Mouse (Mus musculus) heart, embryonic 12.5 days (tissue): ENCODE measurements around the gene Nipal4. TPM values are rescaled to one million over a fixed set of nuclear protein-coding genes. Genes with fewer than 3 reads are reported as not detected.
"Not testable (repeated sequence)": the region's sequence is repeated elsewhere in the genome, so short reads cannot be mapped to it uniquely, and the experiment has no call there.

ENCODE experiments used
- ATAC-seq: fragments of 200-750 bp; cut with Nextera tagmentation; 2 replicates; pipeline ENCODE4 v1.8.0; 2017; ENCODE audit warnings: moderate TSS enrichment, moderate library complexity; ENCODE audit not compliant: insufficient number of reproducible peaks, low FRiP score
- H3K27ac ChIP-seq: fragments of 300-500 bp; sonication (generic); 2 replicates; pipeline ENCODE4 v1.5.1; 2016; ENCODE audit warnings: mild to moderate bottlenecking, moderate library complexity; ENCODE audit not compliant: poor library complexity, severe bottlenecking
- H3K27me3 ChIP-seq: fragments of 300-500 bp; sonication (generic); replicated peaks from 2 replicates; pipeline ENCODE4 v1.6.1; 2016; ENCODE audit warnings: mild to moderate bottlenecking, moderate library complexity
- H3K36me3 ChIP-seq: fragments of 300-500 bp; sonication (generic); 2 replicates; pipeline ENCODE4 v1.6.1; 2016; ENCODE audit warnings: mild to moderate bottlenecking, moderate library complexity
- H3K4me1 ChIP-seq: fragments of 300-500 bp; sonication (generic); replicated peaks from 2 replicates; pipeline ENCODE4 v1.6.1; 2016; ENCODE audit warnings: mild to moderate bottlenecking
- H3K4me2 ChIP-seq: fragments of 300-500 bp; sonication (generic); 2 replicates; pipeline ENCODE4 v1.6.1; 2016; ENCODE audit warnings: mild to moderate bottlenecking, moderate library complexity
- H3K4me3 ChIP-seq: fragments of 300-500 bp; sonication (generic); 2 replicates; pipeline ENCODE4 v1.5.1; 2016; ENCODE audit warnings: mild to moderate bottlenecking
- H3K9ac ChIP-seq: fragments of 300-500 bp; sonication (generic); 2 replicates; pipeline ENCODE4 v1.6.1; 2016; ENCODE audit warnings: mild to moderate bottlenecking, moderate library complexity
- H3K9me3 ChIP-seq: fragments of 300-500 bp; sonication (generic); replicated peaks from 2 replicates; pipeline ENCODE4 v1.6.1; 2016; ENCODE audit warnings: mild to moderate bottlenecking, moderate library complexity
- WGBS: fragments of 180-500 bp; shearing (Covaris S2); methylation state at CpG from one replicate; pipeline ENCODE4 v1.1.7; 2016; 5-methylcytosine and 5-hydroxymethylcytosine counted together
- polyA plus RNA-seq: library from polyadenylated mRNA; unstranded; fragments of >200 nt; fragmentation: Nextera tagmentation; extraction: Ambion mirVana; gene quantifications from 2 replicates; pipeline ENCODE4 v1.2.1, GENCODE M21; 2016

The Nipal4 gene
- polyA plus RNA-seq, 1 experiment from 2014 or later, result 22.9 TPM

DNA sequence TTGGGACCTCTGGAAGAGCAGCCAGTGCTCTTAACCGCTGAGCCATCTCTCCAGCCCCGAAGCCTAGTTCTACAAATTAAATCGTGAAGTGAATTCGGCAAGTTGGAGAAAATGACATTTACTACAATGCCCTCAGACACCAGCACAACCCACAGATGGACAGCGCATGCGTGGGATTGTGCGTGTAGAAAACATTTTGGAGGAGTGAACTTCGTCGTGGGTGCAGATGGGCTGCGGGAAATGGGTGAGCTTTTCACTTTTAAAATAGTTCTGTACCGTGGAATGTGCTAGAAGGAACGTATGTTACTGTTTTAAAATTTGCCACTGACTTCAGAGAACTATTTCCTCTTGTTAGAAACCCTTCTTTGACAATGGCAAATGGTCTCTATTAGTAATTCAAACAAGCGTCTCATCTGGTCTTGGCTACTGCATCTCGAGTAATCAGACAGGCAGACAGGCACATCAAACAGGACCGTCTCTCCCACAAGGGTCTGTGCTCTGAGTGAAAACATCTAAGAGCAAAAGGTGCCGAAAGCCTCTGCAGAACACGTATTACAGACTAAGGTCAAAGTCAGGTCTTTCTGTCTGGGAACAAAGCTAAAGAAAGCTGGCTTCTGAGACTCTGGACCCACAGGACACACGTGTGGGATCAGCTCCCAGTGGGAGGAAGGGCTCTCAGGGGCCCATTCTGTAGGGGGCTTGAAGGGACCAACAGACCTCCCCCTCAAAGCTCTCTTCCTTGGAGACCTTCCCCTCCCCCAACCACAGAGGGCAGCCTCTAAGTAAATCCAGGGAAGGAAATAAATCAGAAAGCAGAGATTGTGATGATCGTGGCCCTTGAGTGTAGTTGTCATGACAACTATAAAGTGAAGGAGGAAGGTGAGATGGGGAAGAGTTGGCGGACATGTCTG lies 35.6 kb upstream of the Nipal4 start:
- peak; percentile 49 for ATAC-seq
- no peaks in the 10 kb centered on the region for H3K9me3 ChIP-seq
- peak overlapping the region; percentile 4; the same call in 1 of the 2 replicates for H3K9ac ChIP-seq
- H3K36me3 ChIP-seq, result peaks cover 3% of the 10 kb centered on the region; the same call in 1 of the 2 replicates
- H3K27me3 ChIP-seq, result no peaks in the 10 kb centered on the region
- WGBS, result 37% methylated on average over 20 of the region's 20 CpGs
- H3K27ac ChIP-seq, result peak overlapping the region; percentile 91
- peak overlapping the region; percentile 58 for H3K4me2 ChIP-seq
- H3K4me1 ChIP-seq, result peaks cover 64% of the 10 kb centered on the region
- H3K4me3 ChIP-seq, result 0 out of 2 replicates have a peak overlapping the region, but pooled peaks have one; percentile 1

DNA sequence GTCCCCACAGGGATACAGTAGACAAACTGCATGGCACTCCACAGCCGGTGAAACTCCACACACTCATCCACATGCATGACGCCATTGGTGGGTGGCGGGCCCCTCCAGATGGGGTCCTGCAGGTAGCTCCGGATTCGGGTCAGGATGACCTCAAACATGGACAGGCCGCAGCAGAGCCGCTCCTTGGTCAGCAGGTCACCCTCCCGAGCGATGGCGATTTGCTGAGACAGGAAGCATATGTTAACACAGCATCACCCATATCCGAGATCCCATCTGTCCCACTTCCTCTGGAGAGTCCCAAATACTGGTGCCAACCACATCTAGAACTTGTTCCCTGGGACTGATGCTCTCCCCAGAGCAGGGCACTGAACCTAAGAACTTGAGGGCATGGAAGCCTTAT lies 34.4 kb upstream of the Nipal4 start:
- no peak overlapping the region for H3K4me2 ChIP-seq
- no peak overlapping the region for H3K9ac ChIP-seq
- H3K36me3 ChIP-seq, result peaks cover 3% of the 10 kb centered on the region
- H3K4me3 ChIP-seq, result no peak overlapping the region
- no peaks in the 10 kb centered on the region for H3K27me3 ChIP-seq
- 80% methylated on average over 11 of the region's 11 CpGs for WGBS
- H3K9me3 ChIP-seq, result no peaks in the 10 kb centered on the region
- H3K27ac ChIP-seq, result peak overlapping the region; percentile 91
- ATAC-seq, result no peak
- peaks cover 61% of the 10 kb centered on the region for H3K4me1 ChIP-seq

DNA sequence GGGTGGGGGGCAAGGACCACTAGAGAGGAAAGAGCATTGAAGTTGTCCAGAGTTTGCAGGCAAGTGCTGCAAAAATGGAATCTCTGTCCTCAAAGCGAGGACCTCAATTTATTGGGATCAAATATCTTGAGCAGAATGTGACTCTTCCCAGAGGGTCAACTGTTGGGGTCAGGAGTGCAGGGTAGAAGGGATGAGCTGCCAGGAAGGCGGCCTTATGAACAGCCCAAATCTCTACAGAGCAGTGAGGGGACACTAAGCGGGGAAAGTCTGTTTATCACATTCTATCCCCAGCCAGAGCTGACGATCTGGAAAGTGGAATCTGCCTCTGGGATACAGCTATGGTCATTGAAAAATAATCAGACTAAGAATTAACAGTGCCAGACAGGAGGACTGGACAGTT lies 27.9 kb upstream of the Nipal4 start:
- Histone ChIP-seq H3K36me3 (peaks cover 3% of the 10 kb centered on the region), H3K4me1 (peaks cover 21% of the 10 kb centered on the region), H3K4me3 (no peak overlapping the region), H3K9me3 (no peaks in the 10 kb centered on the region), H3K4me2 (no peak overlapping the region), H3K27me3 (no peaks in the 10 kb centered on the region), H3K9ac (no peak overlapping the region), H3K27ac (no peak overlapping the region)
- ATAC-seq, result no peak
- 66% methylated on average over 4 of the region's 4 CpGs for WGBS

DNA sequence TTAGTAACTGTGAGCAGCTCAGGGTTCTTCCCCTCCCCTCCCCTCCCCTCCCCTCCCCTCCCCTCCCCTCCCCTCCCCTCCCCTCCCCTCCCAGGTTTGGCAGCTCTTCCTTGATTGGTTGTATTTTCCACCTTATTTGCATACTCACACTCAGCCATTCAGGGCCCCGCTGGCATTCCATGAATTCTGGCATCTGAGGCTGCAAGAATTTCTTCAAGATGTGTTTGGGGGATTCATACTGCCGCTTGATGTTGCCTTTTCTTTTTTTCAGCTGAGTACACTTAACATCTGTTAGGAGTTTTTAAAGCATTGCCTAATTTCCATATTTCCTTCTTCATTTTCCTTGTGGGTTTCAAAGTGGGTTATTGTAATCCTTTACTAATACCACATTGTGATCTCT lies 22.0 kb upstream of the Nipal4 start:
- Histone ChIP-seq H3K36me3 (no peaks in the 10 kb centered on the region), H3K9me3 (no peaks in the 10 kb centered on the region), H3K4me1 (peaks cover 4% of the 10 kb centered on the region; the same call in 1 of the 2 replicates), H3K4me2 (no peak overlapping the region), H3K27me3 (no peaks in the 10 kb centered on the region), H3K27ac (no peak overlapping the region), H3K4me3 (no peak overlapping the region), H3K9ac (no peak overlapping the region)
- 75% methylated on average over 2 of the region's 2 CpGs for WGBS
- ATAC-seq, result no peak

DNA sequence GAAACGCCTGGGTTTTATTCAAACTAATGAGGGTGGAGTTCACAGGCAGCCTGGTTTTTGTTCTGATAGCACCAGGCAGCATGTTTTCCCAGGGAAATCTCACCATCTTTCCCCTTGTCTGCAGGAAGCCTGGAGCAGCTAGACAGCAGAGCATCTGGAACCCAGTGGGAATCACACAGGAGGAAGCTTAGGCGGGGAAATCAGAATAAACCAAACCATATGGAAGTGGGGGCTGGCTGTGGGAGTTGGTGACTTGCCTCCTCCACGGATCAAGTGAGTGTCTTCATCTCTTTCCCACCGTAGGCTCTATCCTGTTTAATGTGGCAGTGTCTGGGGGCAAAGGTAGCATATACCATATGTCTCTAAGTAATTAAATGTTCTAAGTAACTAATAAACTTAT lies 19.2 kb upstream of the Nipal4 start:
- peak; percentile 82 for ATAC-seq
- H3K4me3 ChIP-seq, result no peak overlapping the region
- H3K9ac ChIP-seq, result no peak overlapping the region
- no peaks in the 10 kb centered on the region for H3K36me3 ChIP-seq
- H3K9me3 ChIP-seq, result no peaks in the 10 kb centered on the region
- peak overlapping the region; percentile 61 for H3K27ac ChIP-seq
- no peaks in the 10 kb centered on the region for H3K27me3 ChIP-seq
- no peak overlapping the region for H3K4me2 ChIP-seq
- peaks cover 4% of the 10 kb centered on the region; the same call in 1 of the 2 replicates for H3K4me1 ChIP-seq
- WGBS, result 17% methylated on average over 4 of the region's 4 CpGs

DNA sequence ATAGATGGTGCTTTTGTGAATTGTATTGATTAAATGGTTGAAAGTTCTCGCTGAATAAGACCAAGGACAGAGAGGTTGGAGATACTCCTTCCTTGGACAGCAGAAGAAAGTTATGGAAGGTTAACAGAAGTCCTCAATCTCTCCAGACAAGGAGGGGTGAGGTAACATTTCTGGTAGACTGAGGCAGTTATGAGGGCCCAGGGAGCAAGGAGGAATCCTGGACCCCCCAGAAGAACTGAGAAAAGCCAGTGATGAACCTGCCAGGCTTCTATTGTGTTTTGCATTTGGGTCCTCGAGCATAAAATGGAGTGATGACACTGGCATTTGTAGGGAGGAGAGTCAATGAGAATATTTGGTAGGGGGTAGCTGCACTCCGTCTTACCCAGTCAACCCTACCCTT lies 18.6 kb upstream of the Nipal4 start:
- Histone ChIP-seq H3K4me2 (no peak overlapping the region), H3K4me1 (peaks cover 4% of the 10 kb centered on the region; the same call in 1 of the 2 replicates), H3K27me3 (no peaks in the 10 kb centered on the region), H3K9me3 (no peaks in the 10 kb centered on the region), H3K9ac (no peak overlapping the region), H3K4me3 (no peak overlapping the region), H3K27ac (peak overlapping the region; percentile 61), H3K36me3 (no peaks in the 10 kb centered on the region)
- ATAC-seq, result no peak
- 57% methylated on average over 3 of the region's 3 CpGs for WGBS

DNA sequence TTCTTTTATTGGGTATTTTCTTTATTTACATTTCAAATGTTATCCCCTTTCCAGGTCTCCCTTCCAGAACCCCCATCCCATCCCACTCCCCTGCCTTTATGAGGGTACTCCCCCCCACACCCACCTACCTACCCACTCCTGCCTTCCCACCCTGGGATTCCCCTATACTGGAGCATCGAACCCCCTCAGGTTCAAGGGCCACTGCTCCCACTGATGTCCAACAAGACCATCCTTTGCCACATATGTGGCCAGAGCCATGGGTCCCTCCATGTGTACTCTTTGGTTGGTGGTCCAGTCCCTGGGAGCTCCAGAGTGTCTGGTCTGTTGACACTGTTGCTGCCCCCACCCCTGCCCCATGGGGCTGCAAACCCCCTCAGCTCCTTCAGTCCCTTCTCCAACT lies 15.7 kb upstream of the Nipal4 start:
- H3K9ac ChIP-seq, H3K27me3 ChIP-seq, H3K4me2 ChIP-seq, H3K4me1 ChIP-seq, ATAC-seq, H3K36me3 ChIP-seq, H3K9me3 ChIP-seq, H3K27ac ChIP-seq, H3K4me3 ChIP-seq: not testable (repeated sequence)
- WGBS, result 86% methylated on average over 1 of the region's 1 CpGs

DNA sequence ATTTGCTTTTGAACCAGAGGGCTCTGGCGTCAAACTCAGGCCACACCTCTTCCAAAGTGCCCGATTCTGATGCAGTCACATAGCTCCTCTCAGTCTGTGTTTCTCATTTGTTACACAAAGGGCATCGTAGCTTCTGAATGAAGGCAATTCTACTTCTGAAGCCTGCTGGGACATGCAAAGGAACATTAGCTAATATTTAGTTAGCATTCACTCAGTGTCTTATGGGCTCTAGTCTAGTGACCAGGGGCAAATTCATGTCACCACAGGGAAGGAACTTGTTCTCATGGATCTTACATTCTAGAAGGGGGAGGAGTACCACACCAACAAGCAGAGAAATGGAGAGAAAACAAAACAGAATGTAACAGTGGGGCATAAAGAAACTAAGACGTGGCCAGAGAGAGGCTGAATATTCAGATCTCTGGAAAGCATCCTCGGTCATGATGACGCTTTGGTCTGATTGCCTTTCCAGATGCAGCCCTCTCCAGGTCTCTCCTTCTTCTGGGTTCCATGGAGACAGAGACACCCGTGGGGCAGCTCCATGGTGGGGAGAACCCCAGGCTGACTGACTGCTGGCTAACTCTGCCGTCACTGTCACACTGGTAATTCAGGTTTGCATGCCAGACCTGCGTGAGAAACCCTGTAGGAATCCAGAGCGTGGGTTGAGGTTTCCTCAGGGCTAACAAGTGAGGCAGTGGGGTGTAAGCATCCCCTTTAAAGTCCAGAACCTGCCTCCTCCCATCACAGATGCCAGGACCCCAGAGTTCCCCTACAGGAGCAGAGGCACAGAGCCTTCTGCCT lies 11.1 kb upstream of the Nipal4 start:
- peaks cover 11% of the 10 kb centered on the region for H3K4me1 ChIP-seq
- no peaks in the 10 kb centered on the region for H3K36me3 ChIP-seq
- H3K9ac ChIP-seq, result no peak overlapping the region
- no peak overlapping the region for H3K4me3 ChIP-seq
- ATAC-seq, result no peak
- no peaks in the 10 kb centered on the region for H3K9me3 ChIP-seq
- H3K27me3 ChIP-seq, result no peaks in the 10 kb centered on the region
- WGBS, result 75% methylated on average over 10 of the region's 10 CpGs
- no peak overlapping the region for H3K27ac ChIP-seq
- no peak overlapping the region for H3K4me2 ChIP-seq

DNA sequence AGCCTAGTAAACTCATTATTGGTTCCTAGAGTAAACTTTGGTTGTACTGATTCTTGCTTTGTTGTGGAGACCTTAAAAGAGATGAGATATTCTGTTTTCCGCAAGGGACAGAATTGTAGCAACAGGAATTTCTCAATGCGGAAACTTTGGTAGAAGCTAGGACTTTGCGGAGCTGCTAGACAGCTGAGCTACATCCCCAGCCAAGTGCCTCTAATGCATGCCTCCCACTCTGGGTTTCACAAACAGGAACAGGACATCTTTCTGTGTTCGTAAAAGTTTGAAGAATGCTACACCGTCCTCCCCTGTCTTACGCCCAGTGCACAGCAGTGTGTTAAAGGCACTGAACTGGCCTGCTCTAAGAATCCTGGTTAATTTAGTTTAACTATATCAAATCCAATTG lies 9.8 kb upstream of the Nipal4 start:
- Histone ChIP-seq H3K27me3 (no peaks in the 10 kb centered on the region), H3K27ac (no peak overlapping the region), H3K9me3 (no peaks in the 10 kb centered on the region), H3K4me2 (no peak overlapping the region), H3K4me1 (peaks cover 11% of the 10 kb centered on the region), H3K9ac (no peak overlapping the region), H3K4me3 (no peak overlapping the region), H3K36me3 (no peaks in the 10 kb centered on the region)
- ATAC-seq, result no peak
- WGBS, result 80% methylated on average over 6 of the region's 6 CpGs

DNA sequence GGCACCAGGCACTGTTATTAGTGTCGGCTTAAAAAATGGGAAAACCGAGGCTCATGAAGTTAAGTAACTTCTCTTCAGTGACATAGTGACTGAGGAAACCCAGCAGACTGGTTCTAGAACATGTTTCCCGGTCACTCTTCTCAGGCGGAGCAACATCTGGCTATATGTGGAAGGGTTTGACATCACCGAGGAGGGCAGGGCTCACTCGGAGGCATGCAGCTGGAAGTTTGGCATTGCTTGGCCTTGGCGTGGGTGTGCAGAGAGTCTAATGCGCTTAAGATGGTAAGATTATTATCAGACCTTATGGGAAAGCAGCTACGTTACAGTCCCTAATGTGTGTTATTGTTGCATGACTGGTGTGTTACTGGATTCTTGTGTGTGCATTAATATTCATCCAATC lies 5.8 kb upstream of the Nipal4 start:
- Histone ChIP-seq H3K9me3 (no peaks in the 10 kb centered on the region), H3K36me3 (no peaks in the 10 kb centered on the region), H3K4me3 (no peak overlapping the region), H3K27me3 (no peaks in the 10 kb centered on the region), H3K27ac (no peak overlapping the region), H3K4me1 (peaks cover 15% of the 10 kb centered on the region), H3K9ac (no peak overlapping the region), H3K4me2 (no peak overlapping the region)
- no peak for ATAC-seq
- 88% methylated on average over 9 of the region's 9 CpGs for WGBS

DNA sequence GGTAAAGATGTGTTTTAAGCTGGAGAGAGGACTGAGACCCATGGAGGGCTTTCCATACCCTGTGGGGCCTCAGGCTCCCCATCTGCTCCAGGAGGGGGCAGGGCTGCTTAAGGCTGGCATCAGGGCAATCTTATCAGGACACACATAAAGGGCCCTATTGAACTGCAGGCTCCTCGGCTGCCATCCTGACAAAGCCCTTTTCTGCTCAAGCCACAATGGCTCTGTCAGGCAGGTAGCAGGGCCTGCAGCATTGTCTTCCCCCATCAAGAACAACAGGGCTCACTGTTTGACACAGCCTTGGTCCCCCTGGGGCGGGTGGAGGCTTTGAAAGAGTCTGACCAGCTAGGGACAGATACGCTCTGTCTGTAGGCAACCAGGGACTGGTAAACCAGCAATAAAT lies 3.6 kb upstream of the Nipal4 start:
- 38% methylated on average over 3 of the region's 3 CpGs for WGBS
- H3K4me2 ChIP-seq, result no peak overlapping the region
- H3K36me3 ChIP-seq, result no peaks in the 10 kb centered on the region
- H3K27ac ChIP-seq, result peak overlapping the region; percentile 48
- ATAC-seq, result no peak
- no peak overlapping the region for H3K9ac ChIP-seq
- H3K9me3 ChIP-seq, result no peaks in the 10 kb centered on the region
- H3K4me3 ChIP-seq, result no peak overlapping the region
- no peaks in the 10 kb centered on the region for H3K27me3 ChIP-seq
- H3K4me1 ChIP-seq, result peaks cover 8% of the 10 kb centered on the region
